Mouse (Mus musculus) skeletal muscle tissue, postnatal 0 days (tissue): ENCODE data around the gene Ica1l. TPM values are rescaled to one million over a fixed set of nuclear protein-coding genes. Genes with fewer than 3 reads are reported as not detected.

Experiments
- polyA plus RNA-seq: library from polyadenylated mRNA; unstranded; fragments of >200 nt; fragmentation: Nextera tagmentation; extraction: Ambion mirVana; gene quantifications from 2 replicates; pipeline ENCODE4 v1.2.1, GENCODE M21; 2015

Gene Ica1l
- 0.16 and 0.24 TPM in 2 replicates for polyA plus RNA-seq

DNA sequence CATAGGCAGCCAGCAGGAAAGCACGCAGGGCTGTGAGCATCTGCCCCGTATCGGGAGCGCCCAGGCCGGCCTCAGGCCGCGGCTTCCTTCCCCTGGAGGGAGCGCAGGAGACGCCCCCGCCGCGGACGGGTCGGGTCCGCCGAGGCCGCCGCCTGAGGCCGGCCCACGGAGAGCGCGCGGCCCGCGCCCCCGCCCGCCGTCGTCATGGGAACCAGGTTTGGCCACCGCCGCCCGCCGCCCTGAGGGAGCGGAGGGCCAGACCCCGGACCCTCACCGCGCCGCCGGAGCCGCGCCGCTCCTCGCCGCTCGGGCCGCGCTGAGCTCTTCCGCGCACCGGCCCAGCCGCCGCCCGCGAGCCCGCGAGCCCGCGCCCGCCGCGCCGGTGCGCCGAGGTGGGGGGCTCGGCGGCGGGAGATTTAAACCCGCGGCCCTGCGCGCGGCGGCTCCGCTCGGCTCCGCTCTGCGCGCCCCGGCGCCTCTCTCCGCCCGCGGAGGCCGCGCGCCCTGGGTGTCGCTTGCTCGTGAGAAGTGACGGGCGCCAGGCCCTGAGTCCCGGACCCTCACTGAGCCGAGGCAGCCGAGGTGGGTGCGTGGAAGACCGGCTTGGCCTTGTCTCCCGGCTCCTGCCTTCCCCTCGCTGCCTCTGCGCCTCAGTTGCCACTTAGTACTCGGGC, at the start of gene Ica1l:
Gene Ica1l, minus strand, starts transcription at position 389 of the 674 bp plus-strand sequence.

Other genes starting within 250 kb of the Ica1l start
- gene Fam117b, start 130.2 kb downstream of the Ica1l start, polyA plus RNA-seq, result 2.6 and 2.8 TPM in 2 replicates
- gene Carf, start 55.1 kb upstream of the Ica1l start, polyA plus RNA-seq, result 3.4 and 4.0 TPM in 2 replicates
- gene Wdr12, start 55.5 kb upstream of the Ica1l start, polyA plus RNA-seq, result 24.4 and 25.0 TPM in 2 replicates
- 3.7 and 5.2 TPM in 2 replicates for gene Nbeal1, start 137.4 kb upstream of the Ica1l start, polyA plus RNA-seq